ENCODE assay signal across 13 mouse cellular contexts in genomic region chr2:180543675-180544074, GRCm38 (mm10). TPM values are rescaled to one million over a fixed set of nuclear protein-coding genes. Genes with fewer than 3 reads are reported as not detected.
DNase-seq lines count a peak whose midpoint lies in the region.
"Had no signal": no experiment of that assay in that cellular context is flagged by ENCODE, and none has a peak within 500 bp of the region (broad histone marks: within the 10 kb centered on the region; RNA-seq: fewer than 3 reads in every experiment).

No protein-coding gene starts in this region.

- peak; percentile 47 to 50 for DNase-seq in cerebellum, postnatal 14 days
- no peak for DNase-seq in cerebellum, adult 9-11 months
- peak; percentile 29 for DNase-seq in left cerebral cortex, postnatal 4 days
- DNase-seq in left cerebral cortex, postnatal 25 days (ENCODE audit: low spot score in 2 of 2) = no peak
- DNase-seq: adrenal gland, adult 2 months; adrenal gland, postnatal 10 days; adrenal gland, postnatal 25 days; cerebellum, adult 11 months; cerebellum, adult 18-20 months; cerebellum, adult 8-10 months; embryo, embryonic 11 days had no signal

- intact Hi-C loops in left cerebral cortex, postnatal 4 days (cut with DNase I) = no loop called here
- intact Hi-C loops in left cerebral cortex, postnatal 25 days (cut with DNase I) = no loop called here

RNA-seq across cellular contexts. Expression of gene Mrgbp, which starts 37.4 kb away (rescaled TPM):
- total RNA-seq in left cerebral cortex, postnatal 4 days (2021) = 10 to 100 TPM; 25.9 to 28.9 TPM
- 10 to 100 TPM; 15.5 to 20.1 TPM for total RNA-seq in left cerebral cortex, postnatal 25 days (2021)

RNA-seq across cellular contexts. Expression of gene Ntsr1, which starts 43.9 kb away (rescaled TPM):
- total RNA-seq in left cerebral cortex, postnatal 4 days (2021) = 10 to 100 TPM; 52.1 to 54.5 TPM
- total RNA-seq in left cerebral cortex, postnatal 25 days (2021) = 1 to 10 TPM; 7.1 to 9.2 TPM
- total RNA-seq: adrenal gland, adult 2 months; adrenal gland, postnatal 25 days; common myeloid progenitor, adult 5-6 weeks; MEL had no signal

RNA-seq across cellular contexts. Expression of gene Ogfr, which starts 45.4 kb away (rescaled TPM):
- 10 to 100 TPM; 76.3 to 79.2 TPM for total RNA-seq in left cerebral cortex, postnatal 4 days (2021)
- 10 to 100 TPM; 41.6 to 41.8 TPM for total RNA-seq in left cerebral cortex, postnatal 25 days (2021)

RNA-seq across cellular contexts. Expression of gene Col9a3, which starts 53.9 kb away (rescaled TPM):
- total RNA-seq in left cerebral cortex, postnatal 4 days (2021) = 10 to 100 TPM; 22.5 to 22.6 TPM
- total RNA-seq in left cerebral cortex, postnatal 25 days (2021) = 10 to 100 TPM; 11.0 to 12.7 TPM
- total RNA-seq: common myeloid progenitor, adult 5-6 weeks had no signal

Comparison
In these comparisons a context has a peak if more than half of its experiments do, and no peak if none do; other contexts are left out.
1. DNase-seq: peak in cerebellum, postnatal 14 days (2 of 2) and left cerebral cortex, postnatal 4 days (single experiment); none in cerebellum, adult 9-11 months (single experiment) and left cerebral cortex, postnatal 25 days (0 of 2).
2. RNA of gene Ntsr1, which starts 43.9 kb away (total RNA-seq): 52.1 to 54.5 TPM in left cerebral cortex, postnatal 4 days; 7.1 to 9.2 TPM in left cerebral cortex, postnatal 25 days; every median in the first group is over 4 times any median in the second.